Mouse (Mus musculus): ENCODE measurements around the gene Lhx9.
A peak's percentile ranks its signal among the peaks of the same experiment; 100 is the strongest.

Gene Lhx9

GRCm38 (mm10) chr1:138839809-138840430 is 8.5 kb downstream of the Lhx9 start:
- no peak for DNase-seq (ENCODE audit: low read depth, low spot score)

DNA sequence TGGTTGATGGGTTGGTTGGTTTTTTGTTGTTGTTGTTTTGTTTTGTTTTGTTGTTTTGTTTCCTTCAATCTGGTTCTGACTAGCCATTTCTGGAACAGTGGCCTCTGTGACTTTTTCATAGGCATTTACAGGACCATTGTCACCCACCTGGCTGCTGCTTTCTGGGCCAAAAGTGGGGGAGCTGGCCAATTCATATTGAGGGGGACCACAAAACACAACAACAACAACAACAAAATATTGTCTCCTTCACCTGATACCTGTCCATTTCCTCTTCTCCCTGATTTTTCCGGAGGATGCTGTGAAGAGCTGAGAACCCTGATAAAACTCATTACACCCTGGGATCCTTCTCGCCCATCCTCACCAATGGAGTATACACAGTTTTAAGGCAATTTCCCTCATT is 9.1 kb downstream of the Lhx9 start:
- no peak for DNase-seq (ENCODE audit: low read depth, low spot score)

GRCm38 (mm10) chr1:138837786-138838743 is 10.3 kb downstream of the Lhx9 start:
- DNase-seq (ENCODE audit: low read depth, low spot score): no peak

DNA sequence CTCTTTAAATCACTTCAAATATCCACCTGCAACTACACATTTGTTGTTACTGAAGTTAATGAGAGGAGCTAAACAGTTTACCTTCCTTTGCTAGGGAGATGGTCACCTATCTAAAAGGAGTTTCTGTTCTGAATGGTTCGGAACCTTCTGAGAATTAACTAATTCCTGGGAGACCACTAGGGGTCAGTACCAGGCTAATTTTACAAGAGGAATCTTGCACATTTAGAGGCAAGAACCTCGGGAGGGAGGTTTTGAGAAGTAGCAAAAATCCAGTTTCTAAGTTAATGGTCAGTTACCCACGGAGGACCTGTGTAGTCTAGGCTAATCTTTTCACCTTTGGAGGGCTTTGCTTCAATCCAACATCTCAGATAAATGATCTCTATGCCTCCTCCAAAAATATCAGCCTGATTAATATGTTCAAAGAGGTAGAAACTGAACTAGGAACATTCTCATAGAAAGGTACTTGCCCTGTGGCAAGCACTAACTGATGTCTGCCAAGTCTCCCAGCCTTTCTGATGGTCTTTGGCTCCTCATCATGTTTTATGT is 12.9 kb downstream of the Lhx9 start:
- peak; percentile 63 for DNase-seq (ENCODE audit: low read depth, low spot score)

- peak; percentile 42 for DNase-seq (ENCODE audit: low read depth, low spot score)
Observed at GRCm38 (mm10) chr1:138831309-138831708, 17.1 kb downstream of the Lhx9 start.

DNA sequence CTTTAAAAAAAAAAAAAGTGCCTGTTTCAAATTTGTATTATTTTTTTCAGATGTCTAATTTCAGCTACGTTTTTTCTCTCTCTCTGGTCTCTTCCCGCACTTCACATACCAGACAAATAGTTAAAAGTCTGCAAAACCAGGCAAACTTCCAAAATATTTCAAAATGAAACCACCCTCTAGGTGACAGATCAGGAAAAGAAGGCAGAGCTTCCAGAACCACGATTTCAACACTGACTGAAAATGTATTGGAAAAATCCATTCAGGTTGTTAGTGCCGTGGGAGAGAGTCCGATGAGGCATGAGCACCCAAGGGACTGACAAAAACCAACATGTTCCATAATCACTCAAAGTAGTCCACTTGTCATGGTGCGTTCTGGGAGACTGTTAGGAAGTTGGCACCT is 21.5 kb downstream of the Lhx9 start:
- DNase-seq (ENCODE audit: low read depth, low spot score): no peak

- DNase-seq (ENCODE audit: low read depth, low spot score): no peak
Observed at GRCm38 (mm10) chr1:138822985-138823322, 25.4 kb downstream of the Lhx9 start.

DNA sequence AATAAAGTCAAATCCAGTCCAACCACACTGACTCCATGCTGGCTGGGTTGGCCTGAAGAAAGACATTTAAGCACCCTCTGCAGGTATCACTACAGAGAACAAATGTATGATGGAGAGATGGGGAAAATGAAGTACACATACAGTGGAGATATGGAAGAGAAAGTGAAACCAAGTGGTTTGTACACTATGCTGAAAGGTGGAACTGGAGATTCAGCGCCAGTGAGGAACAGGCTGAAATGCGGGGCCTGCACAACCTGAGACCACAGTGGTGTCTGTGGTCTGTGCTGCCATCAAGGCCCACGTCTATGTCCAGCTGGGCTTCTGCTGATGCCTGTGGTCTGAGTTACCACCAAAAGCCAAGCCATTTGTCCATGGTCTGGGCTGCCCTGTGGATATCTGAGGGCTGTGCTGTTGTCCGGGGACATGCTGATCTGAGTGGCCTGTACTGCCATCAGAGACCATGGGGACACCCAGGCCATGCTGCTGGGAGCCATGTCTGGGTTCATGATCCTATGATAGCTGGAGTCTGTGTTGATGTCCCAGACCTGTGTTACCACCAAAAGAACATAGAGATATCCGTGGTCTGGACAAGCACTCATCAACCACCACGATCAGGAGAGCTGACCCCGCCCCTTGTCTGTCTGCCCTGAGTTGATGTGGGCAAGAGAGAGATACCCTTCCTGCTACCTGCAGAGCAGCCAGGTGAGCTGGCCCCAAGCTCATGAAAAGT is 26.0 kb downstream of the Lhx9 start:
- no peak for DNase-seq (ENCODE audit: low read depth, low spot score)

DNA sequence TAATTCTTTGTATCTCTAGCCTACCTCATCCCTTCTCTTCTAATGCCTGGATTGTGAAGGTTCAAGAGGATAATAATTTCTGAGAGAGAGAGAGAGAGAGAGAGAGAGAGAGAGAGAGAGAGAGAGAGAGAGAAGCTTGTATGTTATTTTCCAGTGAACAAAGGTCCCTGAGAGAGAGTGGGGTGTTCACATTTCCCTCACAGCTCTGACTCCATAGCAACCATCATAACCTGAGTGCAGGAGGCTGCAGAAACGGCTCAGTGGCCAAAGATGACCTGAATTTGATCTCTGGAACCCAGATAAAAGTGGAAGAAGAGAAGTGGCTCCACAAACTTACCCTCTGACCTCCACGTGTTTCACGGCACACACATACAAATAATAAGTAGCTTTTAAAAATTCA is 46.6 kb downstream of the Lhx9 start:
- no peak for DNase-seq (ENCODE audit: low read depth, low spot score)

- no peak for DNase-seq (ENCODE audit: low read depth, low spot score)
Observed at GRCm38 (mm10) chr1:138801296-138801695, 47.1 kb downstream of the Lhx9 start.

DNA sequence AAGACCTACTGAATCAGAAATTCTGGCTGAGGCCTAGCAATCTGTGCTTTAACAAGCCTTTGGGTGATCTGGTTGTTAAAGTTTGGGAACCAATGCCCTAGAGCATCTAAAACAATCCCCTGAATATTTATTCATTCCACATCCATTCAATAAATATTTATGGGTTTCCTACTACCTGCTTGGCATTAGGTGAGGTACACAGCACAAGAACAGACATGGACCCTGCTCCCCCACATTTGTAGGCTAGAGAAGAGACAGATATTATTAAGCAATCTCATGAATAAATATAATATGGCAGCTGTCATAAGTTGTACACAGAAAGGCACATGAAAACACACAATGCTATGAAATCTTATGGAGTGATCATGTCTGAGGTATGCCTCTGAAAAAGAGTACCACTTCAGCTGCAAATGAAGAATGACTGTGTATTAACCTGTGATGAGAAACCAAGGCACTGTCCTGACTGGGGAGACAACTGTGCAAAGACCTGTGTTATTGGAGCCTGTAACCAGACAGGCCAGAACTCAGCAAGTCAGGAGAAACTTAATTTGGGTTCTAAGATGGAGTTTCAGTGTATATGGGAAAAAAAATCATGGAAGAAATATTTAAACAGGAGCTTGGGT is 48.6 kb downstream of the Lhx9 start:
- DNase-seq (ENCODE audit: low read depth, low spot score): no peak

DNA sequence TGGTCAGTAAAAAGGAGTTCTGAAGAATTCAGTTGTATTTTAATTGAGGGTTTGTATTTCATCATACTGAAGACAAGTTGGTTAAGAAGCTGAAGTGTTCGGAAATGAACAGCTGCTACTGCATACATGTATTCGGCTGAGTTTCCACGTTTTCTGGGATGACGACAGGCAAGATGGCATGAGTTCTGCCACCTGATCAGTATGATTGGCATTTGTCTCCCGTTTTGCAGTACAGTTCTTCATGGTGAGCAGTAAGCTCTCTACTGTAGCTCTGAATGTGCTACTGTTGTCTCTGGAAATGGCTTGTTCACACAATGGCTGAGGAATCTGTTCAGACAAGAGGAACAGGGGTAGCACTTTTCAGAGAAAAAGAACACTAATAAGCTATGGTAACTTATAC is 50.3 kb downstream of the Lhx9 start:
- DNase-seq (ENCODE audit: low read depth, low spot score): no peak

GRCm38 (mm10) chr1:138785856-138786255 is 62.5 kb downstream of the Lhx9 start:
- no peak for DNase-seq (ENCODE audit: low read depth, low spot score)

DNA sequence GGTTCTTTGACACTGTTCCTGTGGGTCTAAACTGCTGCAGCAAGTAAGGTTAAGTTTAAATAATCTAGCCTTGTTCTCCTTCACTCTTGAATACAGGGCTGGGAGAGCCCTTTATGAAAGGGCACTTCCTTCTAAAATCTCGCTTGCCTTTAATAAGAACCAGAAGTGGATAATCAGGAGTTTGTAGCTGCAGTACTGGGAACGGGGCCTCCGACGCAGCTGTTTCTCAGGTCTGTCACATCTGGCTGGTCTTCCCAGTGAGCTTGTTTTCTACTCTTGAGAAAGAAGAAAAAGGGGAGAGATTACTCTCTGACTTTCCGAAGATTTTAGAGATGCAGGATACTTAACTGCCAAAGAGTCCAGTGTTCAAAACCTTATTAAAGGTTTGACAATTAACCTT is 64.4 kb downstream of the Lhx9 start:
- no peak for DNase-seq (ENCODE audit: low read depth, low spot score)
